Mouse (Mus musculus) limb, embryonic 15.5 days (tissue): ENCODE measurements around the gene Plscr5. TPM values are rescaled to one million over a fixed set of nuclear protein-coding genes. Genes with fewer than 3 reads are reported as not detected.

Source experiments
- ATAC-seq: fragments of 200-750 bp; cut with Nextera tagmentation; 2 replicates; pipeline ENCODE4 v1.8.0; 2017; ENCODE audit warnings: low read depth, moderate TSS enrichment; ENCODE audit not compliant: insufficient number of reproducible peaks, low FRiP score, low TSS enrichment
- H3K27ac ChIP-seq: fragments of 300-500 bp; sonication (generic); 2 replicates; pipeline ENCODE4 v1.5.1; 2015; ENCODE audit warnings: moderate library complexity, mild to moderate bottlenecking, inconsistent platforms
- H3K27me3 ChIP-seq: fragments of 300-500 bp; sonication (generic); 2 replicates; pipeline ENCODE4 v1.6.1; 2015; ENCODE audit warnings: inconsistent platforms
- H3K36me3 ChIP-seq: fragments of 300-500 bp; sonication (generic); 2 replicates; pipeline ENCODE4 v1.6.1; 2015; ENCODE audit warnings: inconsistent platforms
- H3K4me1 ChIP-seq: fragments of 300-500 bp; sonication (generic); 2 replicates; pipeline ENCODE4 v1.6.1; 2015; ENCODE audit warnings: inconsistent platforms
- H3K4me2 ChIP-seq: fragments of 300-500 bp; sonication (generic); 2 replicates; pipeline ENCODE4 v1.6.1; 2015; ENCODE audit warnings: mild to moderate bottlenecking, inconsistent platforms
- H3K4me3 ChIP-seq: fragments of 300-500 bp; sonication (generic); 2 replicates; pipeline ENCODE4 v1.5.1; 2015; ENCODE audit warnings: mild to moderate bottlenecking, inconsistent platforms
- H3K9ac ChIP-seq: fragments of 300-500 bp; sonication (generic); 2 replicates; pipeline ENCODE4 v1.6.1; 2015; ENCODE audit warnings: inconsistent platforms
- H3K9me3 ChIP-seq: fragments of 300-500 bp; sonication (generic); 2 replicates; pipeline ENCODE4 v1.6.1; 2016; ENCODE audit warnings: inconsistent platforms
- WGBS: fragments of 180-500 bp; shearing (Covaris S2); methylation state at CpG from one replicate; pipeline ENCODE4 v1.1.7; 2015; 5-methylcytosine and 5-hydroxymethylcytosine counted together
- polyA plus RNA-seq: library from polyadenylated mRNA; unstranded; fragments of >200 nt; fragmentation: Nextera tagmentation; extraction: Ambion mirVana; gene quantifications from 2 replicates; pipeline ENCODE4 v1.2.1, GENCODE M21; 2015

Gene Plscr5
- polyA plus RNA-seq, 1 experiment from 2014 or later: not detected

DNA sequence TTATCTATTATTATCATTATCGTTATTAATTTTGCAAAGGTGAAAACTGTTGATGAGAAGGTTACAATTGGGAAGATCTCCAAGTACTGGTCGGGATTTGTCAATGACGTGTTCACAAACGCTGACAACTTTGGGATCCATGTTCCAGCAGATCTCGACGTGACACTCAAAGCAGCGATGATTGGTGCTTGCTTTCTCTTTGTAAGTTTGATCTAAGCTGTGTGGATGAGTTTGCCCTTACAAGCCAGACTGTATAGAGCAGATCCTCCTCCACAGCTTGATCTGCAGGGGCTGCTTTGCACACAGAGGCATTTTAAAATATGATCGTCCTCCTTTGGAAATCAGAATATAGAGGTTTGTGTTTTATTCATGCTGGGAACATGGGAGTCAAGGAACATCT is 15.0 kb downstream of the Plscr5 start:
- 84% methylated on average over 8 of the region's 8 CpGs for WGBS

DNA sequence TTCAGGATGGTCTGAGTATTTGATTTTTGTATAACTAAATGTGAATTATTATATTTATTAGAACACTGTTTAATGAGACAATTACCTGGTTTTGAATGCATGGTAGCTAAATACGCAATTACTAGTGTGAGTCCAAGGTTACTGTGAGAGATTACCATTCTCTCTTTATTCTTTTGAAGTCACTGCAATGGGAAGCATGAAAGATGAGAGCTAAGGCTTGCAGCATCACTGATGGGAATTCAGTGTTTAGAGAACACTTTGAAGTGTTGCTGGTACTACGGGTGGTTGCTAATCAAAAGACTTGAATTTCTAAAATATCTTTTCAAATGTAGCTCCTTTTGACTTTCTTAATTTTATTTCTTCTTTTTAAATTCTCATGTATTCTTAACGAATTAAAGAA is 17.1 kb downstream of the Plscr5 start:
- no peak for ATAC-seq
- H3K9me3 ChIP-seq: no peaks in the 10 kb centered on the region
- H3K4me1 ChIP-seq: no peaks in the 10 kb centered on the region
- H3K27me3 ChIP-seq: no peaks in the 10 kb centered on the region
- H3K9ac ChIP-seq: no peak overlapping the region
- 72% methylated on average over 3 of the region's 3 CpGs for WGBS
- H3K27ac ChIP-seq: no peak overlapping the region
- H3K36me3 ChIP-seq: no peaks in the 10 kb centered on the region
- no peak overlapping the region for H3K4me3 ChIP-seq
- no peak overlapping the region for H3K4me2 ChIP-seq

More for the DNA sequence above, 15.0 kb downstream of the Plscr5 start:
- Histone ChIP-seq H3K4me1 (no peaks in the 10 kb centered on the region), H3K36me3 (no peaks in the 10 kb centered on the region), H3K27me3 (no peaks in the 10 kb centered on the region), H3K27ac (no peak overlapping the region), H3K4me2 (no peak overlapping the region), H3K9me3 (no peaks in the 10 kb centered on the region), H3K9ac (no peak overlapping the region), H3K4me3 (no peak overlapping the region)
- no peak for ATAC-seq

DNA sequence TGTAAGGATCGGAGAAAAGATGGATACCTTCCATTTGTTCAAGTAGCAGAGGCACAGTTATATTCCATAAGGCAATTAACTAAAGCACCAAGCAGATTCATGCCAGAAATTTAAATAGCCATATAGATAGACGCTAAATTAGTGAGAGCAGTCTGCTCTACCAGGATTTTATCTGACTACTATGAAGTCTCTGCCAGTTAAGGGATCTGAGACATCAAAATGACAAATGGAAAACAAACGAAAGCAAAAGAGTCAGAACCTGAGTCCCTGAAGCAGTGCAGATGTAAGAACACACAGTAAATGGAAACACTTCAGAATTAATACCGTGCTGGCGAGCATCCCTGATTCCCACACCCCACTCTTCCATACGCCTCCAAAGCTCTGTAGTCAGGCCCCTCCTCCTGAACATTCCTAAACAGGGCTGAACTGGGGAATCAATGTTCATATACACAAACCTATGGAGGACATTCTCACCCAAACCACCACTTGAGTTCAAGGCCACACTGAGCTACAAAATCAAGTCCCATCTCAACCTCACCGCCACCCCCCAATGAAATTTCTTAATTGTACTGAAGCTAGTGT is 17.7 kb downstream of the Plscr5 start:
- Histone ChIP-seq H3K4me1 (no peaks in the 10 kb centered on the region), H3K4me2 (no peak overlapping the region), H3K27ac (no peak overlapping the region), H3K9ac (no peak overlapping the region), H3K36me3 (no peaks in the 10 kb centered on the region), H3K27me3 (no peaks in the 10 kb centered on the region), H3K9me3 (no peaks in the 10 kb centered on the region), H3K4me3 (no peak overlapping the region)
- no peak for ATAC-seq
- 66% methylated on average over 7 of the region's 7 CpGs for WGBS

DNA sequence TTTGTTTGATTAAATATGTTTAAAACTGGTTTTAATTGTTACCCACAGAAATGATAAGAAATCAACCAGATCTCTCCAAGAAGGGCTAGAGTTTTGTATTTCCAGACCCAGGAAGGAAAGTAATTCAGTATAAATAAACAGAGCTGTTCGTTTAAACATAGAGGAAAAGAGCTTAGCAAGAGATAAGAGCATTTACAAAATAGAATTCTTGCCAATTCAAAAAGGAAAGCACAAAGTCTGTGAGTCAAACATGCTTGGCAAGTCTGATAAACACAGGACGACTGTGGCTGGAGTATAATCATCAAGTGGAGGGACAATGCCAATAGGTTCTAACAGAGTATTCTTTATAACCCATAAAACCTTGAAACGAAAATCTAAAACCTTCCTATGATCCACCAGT is 18.3 kb downstream of the Plscr5 start:
- Histone ChIP-seq H3K9me3 (no peaks in the 10 kb centered on the region), H3K36me3 (no peaks in the 10 kb centered on the region), H3K27me3 (no peaks in the 10 kb centered on the region), H3K9ac (no peak overlapping the region), H3K27ac (no peak overlapping the region), H3K4me1 (no peaks in the 10 kb centered on the region), H3K4me3 (no peak overlapping the region), H3K4me2 (no peak overlapping the region)
- 59% methylated on average over 3 of the region's 3 CpGs for WGBS
- no peak for ATAC-seq

DNA sequence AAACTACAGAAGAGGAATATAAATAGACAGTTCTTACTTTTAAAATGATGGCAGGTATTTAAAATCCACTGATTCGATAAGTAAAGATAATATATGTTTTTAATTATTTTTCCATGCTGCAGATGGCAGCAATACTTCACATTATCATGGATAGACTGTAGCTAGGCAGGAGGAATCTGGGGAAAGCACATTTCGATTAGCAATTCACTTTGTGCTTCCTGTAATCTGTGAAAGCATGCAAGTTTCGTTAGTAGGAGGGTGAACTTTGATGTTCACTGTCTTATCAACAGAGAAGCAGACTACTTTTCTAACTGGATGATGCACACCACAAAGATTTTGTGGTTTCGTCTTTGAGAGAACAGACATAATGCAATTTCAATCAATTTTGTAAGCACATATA is 24.7 kb downstream of the Plscr5 start:
- no peaks in the 10 kb centered on the region for H3K36me3 ChIP-seq
- no peak for ATAC-seq
- no peaks in the 10 kb centered on the region for H3K4me1 ChIP-seq
- H3K4me3 ChIP-seq: no peak overlapping the region
- H3K27ac ChIP-seq: no peak overlapping the region
- no peak overlapping the region for H3K4me2 ChIP-seq
- 64% methylated on average over 4 of the region's 4 CpGs for WGBS
- H3K27me3 ChIP-seq: no peaks in the 10 kb centered on the region
- no peak overlapping the region for H3K9ac ChIP-seq
- no peaks in the 10 kb centered on the region for H3K9me3 ChIP-seq

DNA sequence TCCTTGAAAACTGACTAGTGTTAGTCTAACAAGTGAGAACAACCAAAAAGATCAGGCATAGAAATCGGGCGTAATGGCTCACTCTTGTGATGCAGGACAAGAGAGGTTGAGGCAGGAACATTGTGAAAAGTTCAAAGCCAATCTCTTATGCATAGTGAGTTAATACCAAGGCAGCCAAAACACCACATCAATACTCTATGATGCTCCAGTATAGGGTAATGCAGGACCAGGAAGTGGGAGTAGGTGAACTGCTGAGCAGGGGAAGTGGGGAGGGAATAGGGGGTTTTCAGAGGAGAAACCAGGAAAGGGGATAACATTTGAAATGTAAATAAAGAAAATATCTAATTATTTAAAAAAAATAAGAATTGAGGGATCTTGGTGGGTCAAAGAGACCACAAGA is 25.2 kb downstream of the Plscr5 start:
- Histone ChIP-seq H3K27me3 (no peaks in the 10 kb centered on the region), H3K27ac (no peak overlapping the region), H3K9me3 (no peaks in the 10 kb centered on the region), H3K4me1 (no peaks in the 10 kb centered on the region), H3K9ac (no peak overlapping the region), H3K4me3 (no peak overlapping the region), H3K4me2 (no peak overlapping the region), H3K36me3 (no peaks in the 10 kb centered on the region)
- WGBS: 90% methylated on average over 2 of the region's 2 CpGs
- ATAC-seq: no peak

DNA sequence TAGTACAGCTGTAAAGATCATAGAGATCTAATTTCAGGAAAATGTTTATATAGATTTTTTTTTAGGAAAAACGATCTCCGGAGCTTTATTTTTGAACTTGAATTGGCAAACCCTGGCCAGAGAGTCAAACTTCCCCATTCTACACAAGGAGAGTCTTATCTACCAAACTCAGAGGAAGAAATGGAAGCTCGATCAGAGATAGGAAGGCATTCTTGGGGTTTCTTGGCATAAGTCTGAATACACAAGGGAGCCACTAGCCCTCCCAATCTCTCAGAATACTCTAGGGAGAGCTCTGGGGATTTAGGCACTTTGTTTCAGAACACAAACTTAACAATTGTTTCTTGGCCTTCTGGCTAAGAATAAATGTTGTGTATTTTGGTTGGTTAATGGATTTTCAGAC is 27.4 kb downstream of the Plscr5 start:
- H3K4me3 ChIP-seq: no peak overlapping the region
- H3K4me1 ChIP-seq: no peaks in the 10 kb centered on the region
- H3K27ac ChIP-seq: no peak overlapping the region
- H3K9ac ChIP-seq: no peak overlapping the region
- no peaks in the 10 kb centered on the region for H3K36me3 ChIP-seq
- H3K27me3 ChIP-seq: no peaks in the 10 kb centered on the region
- no peak for ATAC-seq
- H3K4me2 ChIP-seq: no peak overlapping the region
- 48% methylated on average over 3 of the region's 3 CpGs for WGBS
- no peaks in the 10 kb centered on the region for H3K9me3 ChIP-seq

DNA sequence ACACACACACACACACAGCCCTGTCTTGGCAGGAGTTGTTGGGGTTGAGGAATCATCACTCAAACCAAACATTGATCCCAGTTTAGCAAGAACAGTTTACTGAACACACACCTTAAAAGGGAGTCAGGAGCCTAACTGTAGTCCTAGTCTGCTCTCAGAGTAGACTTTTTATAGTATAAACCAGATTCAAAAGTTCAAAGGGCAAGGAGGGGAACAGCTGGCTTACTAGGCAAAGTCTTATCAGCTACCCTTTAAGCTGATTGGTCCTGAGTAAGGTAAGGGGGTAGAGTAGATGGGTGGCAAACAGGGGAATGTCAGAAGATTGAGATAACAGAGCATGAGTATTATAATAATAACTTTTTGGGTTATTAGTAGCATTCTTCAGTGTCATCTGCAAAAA is 28.7 kb downstream of the Plscr5 start:
- no peaks in the 10 kb centered on the region for H3K27me3 ChIP-seq

DNA sequence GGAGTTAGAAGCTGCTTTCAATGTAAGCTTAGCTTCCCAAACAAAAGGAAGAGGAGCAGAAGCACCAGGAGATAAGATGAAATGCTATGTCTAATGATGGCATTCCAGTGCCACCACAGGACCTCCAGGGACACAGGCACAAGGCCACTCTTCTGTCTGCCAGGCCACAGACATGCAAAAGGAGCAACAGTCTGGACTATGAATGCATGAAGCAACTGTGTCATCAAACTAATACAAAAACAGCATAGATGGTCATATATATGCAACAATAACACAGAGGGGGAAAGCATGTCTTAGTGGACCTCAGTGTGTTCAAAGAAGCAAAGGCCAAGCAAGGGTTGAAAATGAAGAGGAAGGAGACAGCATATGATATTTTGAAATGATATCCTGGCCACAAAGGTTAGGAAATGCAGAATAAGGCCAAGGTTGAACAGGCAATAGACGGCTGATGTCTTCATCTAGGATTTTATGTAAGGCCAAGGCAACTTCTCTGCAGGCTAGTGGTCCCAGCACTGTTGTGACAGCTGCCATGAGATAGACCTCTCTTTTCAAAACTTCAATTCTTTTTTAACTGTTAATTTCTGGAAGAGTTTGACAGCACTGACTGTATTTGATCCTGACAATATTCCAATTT is 32.0 kb downstream of the Plscr5 start:
- ATAC-seq: no peak
- 94% methylated on average over 1 of the region's 1 CpGs for WGBS
- Histone ChIP-seq H3K9me3 (no peaks in the 10 kb centered on the region), H3K4me1 (no peaks in the 10 kb centered on the region), H3K27ac (no peak overlapping the region), H3K9ac (no peak overlapping the region), H3K4me3 (no peak overlapping the region), H3K36me3 (no peaks in the 10 kb centered on the region), H3K27me3 (no peaks in the 10 kb centered on the region), H3K4me2 (no peak overlapping the region)

More for the DNA sequence above, 28.7 kb downstream of the Plscr5 start:
- Histone ChIP-seq H3K4me2 (no peak overlapping the region), H3K9ac (no peak overlapping the region), H3K9me3 (no peaks in the 10 kb centered on the region), H3K4me1 (no peaks in the 10 kb centered on the region), H3K4me3 (no peak overlapping the region), H3K27ac (no peak overlapping the region), H3K36me3 (no peaks in the 10 kb centered on the region)
- ATAC-seq: no peak

DNA sequence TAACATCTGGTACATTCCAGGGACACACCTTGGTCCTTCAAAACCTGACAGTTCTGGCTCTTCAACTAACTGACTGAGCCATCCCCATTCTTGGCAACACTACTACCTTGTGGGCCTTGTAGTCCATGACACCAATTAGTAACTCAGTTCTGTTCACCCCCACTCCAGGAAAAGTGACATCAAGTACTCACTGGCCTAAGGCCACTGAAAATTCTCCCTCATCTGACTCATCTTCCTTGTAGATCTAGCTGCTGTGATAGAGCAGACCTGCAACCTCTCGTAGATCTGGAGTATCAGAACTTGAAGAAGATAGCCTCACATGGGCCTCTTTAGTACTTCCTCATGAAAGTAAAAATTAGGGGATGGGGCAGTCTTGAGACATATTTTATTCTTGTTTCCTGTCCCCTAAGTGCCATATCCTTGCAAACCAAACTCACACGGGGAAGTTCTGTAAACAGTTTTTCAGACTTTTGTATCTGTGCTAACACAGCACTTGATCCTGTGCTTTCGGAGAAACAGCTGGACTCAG is 33.5 kb downstream of the Plscr5 start:
- Histone ChIP-seq H3K4me3 (no peak overlapping the region), H3K27ac (no peak overlapping the region), H3K27me3 (no peaks in the 10 kb centered on the region), H3K36me3 (no peaks in the 10 kb centered on the region), H3K9ac (no peak overlapping the region), H3K4me1 (no peaks in the 10 kb centered on the region), H3K4me2 (no peak overlapping the region), H3K9me3 (no peaks in the 10 kb centered on the region)
- 80% methylated on average over 3 of the region's 3 CpGs for WGBS
- ATAC-seq: no peak

DNA sequence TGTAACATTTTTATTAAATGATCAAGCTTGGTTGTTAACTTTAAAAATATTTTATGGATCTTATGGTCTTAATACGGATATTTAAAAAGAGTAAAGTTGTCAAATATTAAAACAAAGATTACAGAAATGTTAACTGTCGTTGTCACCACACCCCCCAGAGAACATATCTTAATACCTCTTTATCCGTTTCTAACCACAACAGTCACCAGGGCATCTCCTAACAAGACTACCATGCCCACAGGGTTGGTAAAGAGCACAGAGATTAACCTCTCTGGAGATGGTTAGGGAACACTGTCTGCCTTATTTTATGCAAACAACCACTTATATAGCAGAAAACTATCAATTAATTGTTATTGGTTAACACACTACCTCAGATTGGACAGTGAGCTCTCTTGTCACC is 34.1 kb downstream of the Plscr5 start:
- Histone ChIP-seq H3K4me3 (no peak overlapping the region), H3K4me2 (no peak overlapping the region), H3K4me1 (no peaks in the 10 kb centered on the region), H3K36me3 (no peaks in the 10 kb centered on the region), H3K9ac (no peak overlapping the region), H3K27me3 (no peaks in the 10 kb centered on the region), H3K27ac (no peak overlapping the region), H3K9me3 (no peaks in the 10 kb centered on the region)
- no peak for ATAC-seq
- WGBS: 72% methylated on average over 3 of the region's 3 CpGs

DNA sequence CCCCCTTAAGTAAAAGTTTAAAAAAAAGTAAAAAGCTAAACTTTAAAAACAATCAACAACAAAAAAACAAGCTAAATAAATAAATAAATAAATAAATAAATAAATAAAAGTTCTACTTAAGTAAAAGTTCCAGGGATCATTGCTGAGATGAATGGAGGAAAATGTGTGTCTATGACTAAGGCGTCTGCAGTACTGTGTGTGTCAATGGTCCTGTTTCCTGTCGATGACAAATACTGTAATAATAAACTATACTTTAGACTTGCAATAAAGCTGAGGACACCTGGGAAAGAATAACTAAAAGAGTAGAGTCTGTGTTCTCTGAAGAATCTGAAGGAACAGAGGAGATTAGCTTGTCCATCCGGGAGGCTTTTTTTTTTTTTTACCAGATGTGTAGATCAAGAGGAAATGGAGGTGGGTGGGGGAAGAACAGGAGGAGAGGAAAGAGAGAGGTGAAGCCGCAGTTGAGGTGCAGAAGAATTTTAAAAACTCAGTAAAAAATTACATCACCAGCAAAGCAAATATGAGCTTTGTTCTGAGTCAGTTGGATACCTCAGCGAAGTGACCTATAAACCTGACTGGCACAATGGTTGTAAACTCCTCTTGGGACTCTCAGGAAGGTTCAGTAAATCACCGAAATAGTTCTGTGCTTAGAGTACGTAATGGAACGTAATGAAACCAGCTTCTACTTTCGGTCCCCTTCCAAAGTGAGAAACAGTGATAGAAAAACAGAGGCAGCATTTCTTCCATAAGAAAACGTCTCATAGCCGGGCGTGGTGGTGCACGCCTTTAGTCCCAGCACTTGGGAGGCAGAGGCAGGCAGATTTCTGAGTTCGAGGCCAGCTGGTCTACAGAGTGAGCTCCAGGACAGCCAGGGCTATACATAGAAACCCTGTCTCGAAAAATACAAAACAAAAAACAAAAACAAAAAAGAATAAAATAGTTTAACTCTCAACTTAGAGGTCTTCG is 36.4 kb downstream of the Plscr5 start:
- H3K9ac ChIP-seq: no peak overlapping the region
- no peak for ATAC-seq
- no peak overlapping the region for H3K4me2 ChIP-seq
- no peak overlapping the region for H3K27ac ChIP-seq
- H3K9me3 ChIP-seq: no peaks in the 10 kb centered on the region
- no peaks in the 10 kb centered on the region for H3K4me1 ChIP-seq
- WGBS: 69% methylated on average over 16 of the region's 16 CpGs
- H3K36me3 ChIP-seq: no peaks in the 10 kb centered on the region
- no peak overlapping the region for H3K4me3 ChIP-seq
- no peaks in the 10 kb centered on the region for H3K27me3 ChIP-seq
